Mouse (Mus musculus) lung, postnatal 0 days (tissue): Measurements from ENCODE around the gene Nfix.
A peak's percentile ranks its signal among the peaks of the same experiment; 100 is the strongest.

Experiments used
- CTCF ChIP-seq: IDR thresholded peaks from 2 replicates; pipeline ENCODE4 v1.5.1; 2016; ENCODE audit warnings: antibody characterized with exemption, mild to moderate bottlenecking
- EP300 ChIP-seq: IDR thresholded peaks from 2 replicates; pipeline ENCODE4 v1.6.1; 2016; ENCODE audit warnings: antibody characterized with exemption, mild to moderate bottlenecking, control low read depth

- TF ChIP-seq CTCF (peak; percentile 88), EP300 (peak; percentile 97)
These were observed 100.3 kb downstream of the Nfix start for GRCm38 (mm10) chr8:84699861-84700322.
